ENCODE assay signal across 14 mouse cellular contexts in genomic region chr12:71746011-71746410, GRCm38 (mm10).
DNase-seq lines count a peak whose midpoint lies in the region; ATAC-seq and TF ChIP-seq lines count a peak whose summit lies in the region.
"Had no signal": no experiment of that assay in that cellular context is flagged by ENCODE, and none has a peak within 500 bp of the region (broad histone marks: within the 10 kb centered on the region; RNA-seq: fewer than 3 reads in every experiment).

No protein-coding gene starts in this region.

- H3K4me3 ChIP-seq in forebrain, embryonic 14.5 days (ENCODE audit: low read depth, low read length), result no peak overlapping the region
- H3K4me3 ChIP-seq in forebrain, embryonic 11.5 days (ENCODE audit: low read depth, low read length), result no peak overlapping the region
- no peak overlapping the region for H3K4me3 ChIP-seq in kidney, postnatal 0 days (replicated peaks; ENCODE audit: low read depth, low read length)
- H3K4me3 ChIP-seq: forebrain, embryonic 13.5 days; limb, embryonic 12.5 days; liver, embryonic 15.5 days had no signal

- no peaks in the 10 kb centered on the region for H3K9me3 ChIP-seq in forebrain, embryonic 14.5 days (replicated peaks; ENCODE audit: control insufficient read depth, low read length)
- H3K9me3 ChIP-seq in forebrain, embryonic 11.5 days (ENCODE audit: control insufficient read depth, low read length), result no peaks in the 10 kb centered on the region
- H3K9me3 ChIP-seq in kidney, postnatal 0 days (replicated peaks; ENCODE audit: low read length), result no peaks in the 10 kb centered on the region
- H3K9me3 ChIP-seq: forebrain, embryonic 13.5 days; limb, embryonic 12.5 days; liver, embryonic 15.5 days had no signal

- DNase-seq in forebrain, embryonic 14.5 days (ENCODE audit: low spot score), result peak; percentile 47
- DNase-seq in forebrain, embryonic 11.5 days (ENCODE audit: low spot score), result no peak
- peak; percentile 64 for DNase-seq in kidney, postnatal 0 days (ENCODE audit: low spot score)
- no peak for DNase-seq in kidney, adult 8-10 months
- DNase-seq in retina, postnatal 1 day, result peak; percentile 37
- DNase-seq in retina, embryonic 14.5 days (ENCODE audit: low spot score), result no peak
- DNase-seq in layer of hippocampus, adult 8-10 months (ENCODE audit: low spot score in 2 of 2), result no peak
- DNase-seq in left cerebral cortex, postnatal 14 days (ENCODE audit: low spot score in 2 of 2), result no peak
- DNase-seq: adrenal gland, adult 2 months; cerebellum, adult 8-10 months; embryo, embryonic 11 days had no signal

- H3K27ac ChIP-seq in forebrain, embryonic 14.5 days (ENCODE audit: low read depth, low read length), result no peak overlapping the region
- H3K27ac ChIP-seq in forebrain, embryonic 11.5 days (ENCODE audit: low read depth, low read length), result no peak overlapping the region
- peak overlapping the region; percentile 87 for H3K27ac ChIP-seq in kidney, postnatal 0 days
- H3K27ac ChIP-seq: forebrain, embryonic 13.5 days; limb, embryonic 12.5 days; liver, embryonic 15.5 days had no signal

- intact Hi-C loops in left cerebral cortex, postnatal 14 days (cut with DNase I), result no loop called here

- no peaks in the 10 kb centered on the region for H3K36me3 ChIP-seq in forebrain, embryonic 14.5 days (ENCODE audit: control insufficient read depth, insufficient read depth, low read length)
- no peaks in the 10 kb centered on the region for H3K36me3 ChIP-seq in forebrain, embryonic 11.5 days (ENCODE audit: control insufficient read depth, insufficient read depth, low read length)
- H3K36me3 ChIP-seq in kidney, postnatal 0 days (ENCODE audit: insufficient read depth, low read length), result no peaks in the 10 kb centered on the region
- H3K36me3 ChIP-seq: limb, embryonic 12.5 days; liver, embryonic 15.5 days had no signal

- no peak overlapping the region for H3K4me2 ChIP-seq in forebrain, embryonic 14.5 days (ENCODE audit: low read length)
- no peak overlapping the region for H3K4me2 ChIP-seq in forebrain, embryonic 11.5 days (ENCODE audit: low read depth, low read length, severe bottlenecking)
- no peak overlapping the region for H3K4me2 ChIP-seq in kidney, postnatal 0 days (ENCODE audit: low read length)
- H3K4me2 ChIP-seq: forebrain, embryonic 13.5 days; limb, embryonic 12.5 days; liver, embryonic 15.5 days had no signal

- H3K9ac ChIP-seq in forebrain, embryonic 14.5 days (ENCODE audit: low read length), result no peak overlapping the region
- H3K9ac ChIP-seq in forebrain, embryonic 11.5 days (ENCODE audit: low read length), result no peak overlapping the region
- H3K9ac ChIP-seq in kidney, postnatal 0 days (ENCODE audit: low read depth, low read length), result no peak overlapping the region
- H3K9ac ChIP-seq: forebrain, embryonic 13.5 days; limb, embryonic 12.5 days; liver, embryonic 15.5 days had no signal

- H3K27me3 ChIP-seq in forebrain, embryonic 14.5 days (replicated peaks; ENCODE audit: control insufficient read depth, insufficient read depth, low read length), result no peaks in the 10 kb centered on the region
- no peaks in the 10 kb centered on the region for H3K27me3 ChIP-seq in forebrain, embryonic 11.5 days (ENCODE audit: control insufficient read depth, insufficient read depth, low read length)
- no peaks in the 10 kb centered on the region for H3K27me3 ChIP-seq in kidney, postnatal 0 days (ENCODE audit: insufficient read depth, low read length)
- H3K27me3 ChIP-seq: forebrain, embryonic 13.5 days; limb, embryonic 12.5 days; liver, embryonic 15.5 days had no signal

- peaks cover 12% of the 10 kb centered on the region; the same call in 1 of the 2 replicates for H3K4me1 ChIP-seq in forebrain, embryonic 14.5 days (ENCODE audit: control insufficient read depth, insufficient read depth, low read length)
- H3K4me1 ChIP-seq in forebrain, embryonic 11.5 days (replicated peaks; ENCODE audit: control insufficient read depth, insufficient read depth, low read length), result no peaks in the 10 kb centered on the region
- no peaks in the 10 kb centered on the region for H3K4me1 ChIP-seq in kidney, postnatal 0 days (replicated peaks; ENCODE audit: insufficient read depth, low read length)
- H3K4me1 ChIP-seq: liver, embryonic 15.5 days had no signal

- no peak for TF ChIP-seq CTCF in kidney, postnatal 0 days (IDR thresholded peaks at IDR 0.05; ENCODE audit: low read depth)

- ATAC-seq in forebrain, embryonic 14.5 days, result no peak
- ATAC-seq in forebrain, embryonic 11.5 days (replicated peaks; ENCODE audit: low FRiP score), result no peak
- no peak for ATAC-seq in kidney, postnatal 0 days (replicated peaks; ENCODE audit: low FRiP score, low read depth)
- ATAC-seq: forebrain, embryonic 13.5 days had no signal

- 42% methylated on average over 6 of the region's 6 CpGs for WGBS in forebrain, embryonic 14.5 days
- 66% methylated on average over 6 of the region's 6 CpGs for WGBS in forebrain, embryonic 11.5 days
- 57% methylated on average over 6 of the region's 6 CpGs for WGBS in kidney, postnatal 0 days

Comparison
In these comparisons a context has a peak if more than half of its experiments do, and no peak if none do; other contexts are left out.
1. DNase-seq: peak in forebrain, embryonic 14.5 days (single experiment), kidney, postnatal 0 days (single experiment) and retina, postnatal 1 day (single experiment); none in forebrain, embryonic 11.5 days (single experiment), kidney, adult 8-10 months (0 of 2), retina, embryonic 14.5 days (single experiment), layer of hippocampus, adult 8-10 months (0 of 2) and left cerebral cortex, postnatal 14 days (0 of 2).